Mouse (Mus musculus): ENCODE measurements around the gene Dnase1l2. TPM values are rescaled to one million over a fixed set of nuclear protein-coding genes. Genes with fewer than 3 reads are reported as not detected.
"Not testable (repeated sequence)": the region's sequence is repeated elsewhere in the genome, so short reads cannot be mapped to it uniquely, and the experiment has no call there.

Gene Dnase1l2
- polyA plus RNA-seq, 1 experiment: 62.9 TPM

DNA sequence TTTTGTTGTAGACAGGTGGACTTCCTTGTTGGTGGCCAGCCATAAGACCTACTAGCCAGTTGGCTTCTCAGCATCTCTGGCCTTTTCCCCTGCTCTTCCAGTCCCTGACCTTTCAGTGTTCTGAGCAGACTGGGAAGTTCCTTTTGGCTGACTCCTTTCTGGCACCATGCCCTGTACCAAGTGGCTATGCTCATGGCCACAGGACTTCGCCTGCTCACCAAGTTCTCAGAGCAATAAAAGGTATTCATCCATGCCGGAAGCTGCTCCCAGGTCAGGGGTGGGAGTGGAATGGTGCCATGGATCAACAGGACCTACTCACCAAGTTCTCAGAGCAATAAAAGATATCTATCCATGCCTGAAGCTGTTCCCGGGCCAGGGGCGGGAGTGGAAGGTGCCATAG lies 29.6 kb upstream of the Dnase1l2 start:
- no peak for DNase-seq (ENCODE audit: low spot score)

DNA sequence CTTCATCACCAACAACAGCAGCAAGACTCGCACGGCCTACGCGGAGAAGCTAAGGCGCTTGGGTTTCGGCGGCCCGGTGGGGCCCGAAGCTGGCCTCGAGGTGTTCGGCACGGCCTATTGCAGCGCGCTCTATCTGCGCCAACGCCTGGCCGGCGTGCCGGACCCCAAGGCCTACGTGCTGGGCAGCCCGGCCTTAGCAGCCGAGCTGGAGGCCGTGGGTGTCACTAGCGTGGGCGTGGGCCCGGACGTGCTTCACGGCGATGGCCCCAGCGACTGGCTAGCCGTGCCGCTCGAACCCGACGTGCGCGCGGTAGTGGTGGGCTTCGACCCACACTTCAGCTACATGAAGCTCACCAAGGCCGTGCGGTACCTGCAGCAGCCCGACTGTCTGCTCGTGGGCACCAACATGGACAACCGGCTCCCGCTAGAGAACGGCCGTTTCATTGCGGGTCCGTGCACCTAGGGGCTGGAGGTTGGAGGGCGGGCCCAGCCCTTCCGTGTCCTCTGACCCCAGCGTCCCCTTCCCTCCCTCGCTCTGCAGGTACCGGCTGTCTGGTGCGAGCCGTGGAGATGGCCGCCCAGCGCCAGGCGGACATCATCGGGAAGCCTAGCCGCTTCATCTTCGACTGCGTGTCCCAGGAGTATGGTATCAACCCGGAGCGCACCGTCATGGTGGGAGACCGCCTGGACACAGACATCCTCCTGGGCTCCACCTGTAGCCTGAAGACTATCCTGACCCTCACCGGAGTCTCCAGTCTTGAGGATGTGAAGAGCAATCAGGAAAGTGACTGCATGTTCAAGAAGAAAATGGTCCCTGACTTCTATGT lies 28.0 kb upstream of the Dnase1l2 start:
- DNase-seq (ENCODE audit: low spot score): no peak

DNA sequence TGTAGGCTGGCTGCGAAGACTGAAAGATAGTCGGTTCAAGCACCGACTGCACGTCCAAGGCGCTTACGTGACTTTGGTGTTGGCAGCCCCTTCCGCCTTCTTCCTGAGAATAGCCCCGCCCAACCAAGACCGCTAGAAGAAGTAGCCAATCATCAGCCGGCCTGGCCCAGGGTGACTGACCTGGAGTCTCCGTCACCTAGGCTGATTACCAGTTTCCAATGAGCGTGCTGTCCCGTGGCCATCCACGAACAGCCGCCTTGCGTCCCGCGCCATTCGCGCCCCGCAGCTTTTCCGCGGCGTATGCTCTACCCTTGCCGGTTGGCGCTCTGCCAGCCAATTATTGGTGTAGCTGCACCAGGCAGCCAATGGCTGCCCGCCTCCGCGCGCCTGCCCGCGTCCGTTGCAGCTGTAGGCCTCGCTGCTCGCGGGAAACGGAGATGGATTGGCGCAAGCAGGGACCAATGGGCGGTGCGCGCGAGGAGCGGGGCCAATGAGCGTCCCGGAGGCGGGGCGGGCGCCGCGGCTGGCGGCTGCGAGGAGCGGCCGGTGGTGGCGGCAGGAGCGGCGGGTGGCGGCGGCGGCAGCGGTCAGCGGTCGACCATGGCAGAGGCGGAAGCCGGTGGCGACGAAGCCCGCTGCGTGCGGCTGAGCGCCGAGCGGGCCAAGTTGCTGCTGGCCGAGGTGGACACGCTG lies 27.2 kb upstream of the Dnase1l2 start, which contains the start of the genes E4f1 and Pgp:
E4f1 (minus strand) TSS at position 404 of the 693 bp plus-strand sequence.
Pgp (plus strand) TSS at position 483 of the 693 bp plus-strand sequence.
- DNase-seq (ENCODE audit: low spot score): peak; percentile 99

DNA sequence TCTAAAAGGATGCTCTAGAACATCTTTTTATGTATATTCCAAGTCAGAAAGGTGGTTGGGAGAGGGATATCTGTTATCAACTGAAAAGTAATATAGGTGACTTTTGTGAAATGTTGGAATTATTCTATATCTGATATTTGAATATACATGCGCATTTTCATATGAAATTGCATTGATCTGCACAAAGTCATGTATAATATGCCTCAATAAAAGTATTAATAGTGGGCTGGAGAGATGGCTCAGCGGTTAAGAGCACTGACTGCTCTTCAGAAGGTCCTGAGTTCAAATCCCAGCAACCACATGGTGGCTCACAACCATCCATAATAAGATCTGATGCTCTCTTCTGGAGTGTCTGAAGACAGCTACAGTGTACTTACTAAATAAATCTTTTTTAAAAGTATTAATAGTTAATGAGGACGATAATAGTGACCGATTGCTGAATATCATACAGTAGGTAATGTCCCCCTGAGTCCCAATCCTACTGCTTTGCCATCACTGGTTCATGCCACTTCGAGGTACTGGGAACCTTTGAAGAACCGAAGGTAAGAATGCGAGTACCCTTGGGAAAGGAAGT lies 26.5 kb upstream of the Dnase1l2 start:
- no peak for DNase-seq (ENCODE audit: low spot score)

DNA sequence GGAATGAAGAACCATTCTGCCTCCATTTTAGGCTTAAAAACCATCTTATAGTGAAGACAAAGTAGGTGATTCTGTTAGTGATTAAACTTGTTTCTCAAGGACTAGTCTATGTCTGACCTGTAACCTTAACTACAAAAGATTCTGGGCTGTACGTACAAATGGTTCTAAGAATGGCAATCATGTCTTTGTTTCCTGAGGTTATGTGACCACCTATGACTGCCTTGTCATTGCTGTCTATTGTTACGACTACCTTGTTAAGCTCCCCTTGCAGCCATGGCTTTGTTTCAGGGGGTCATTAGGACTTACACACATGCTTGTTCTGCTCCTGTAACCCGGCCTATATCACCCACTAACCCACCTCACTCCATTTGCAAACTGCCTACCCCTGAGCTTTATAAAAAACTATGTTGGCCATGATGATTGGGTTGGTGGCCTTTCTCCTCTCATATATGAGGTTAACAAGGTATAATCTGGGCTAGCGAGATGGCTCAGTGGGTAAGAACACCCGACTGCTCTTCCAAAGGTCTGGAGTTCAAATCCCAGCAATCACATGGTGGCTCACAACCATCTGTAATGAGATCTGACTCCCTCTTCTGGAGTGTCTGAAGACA lies 25.8 kb upstream of the Dnase1l2 start:
- no peak for DNase-seq (ENCODE audit: low spot score)

DNA sequence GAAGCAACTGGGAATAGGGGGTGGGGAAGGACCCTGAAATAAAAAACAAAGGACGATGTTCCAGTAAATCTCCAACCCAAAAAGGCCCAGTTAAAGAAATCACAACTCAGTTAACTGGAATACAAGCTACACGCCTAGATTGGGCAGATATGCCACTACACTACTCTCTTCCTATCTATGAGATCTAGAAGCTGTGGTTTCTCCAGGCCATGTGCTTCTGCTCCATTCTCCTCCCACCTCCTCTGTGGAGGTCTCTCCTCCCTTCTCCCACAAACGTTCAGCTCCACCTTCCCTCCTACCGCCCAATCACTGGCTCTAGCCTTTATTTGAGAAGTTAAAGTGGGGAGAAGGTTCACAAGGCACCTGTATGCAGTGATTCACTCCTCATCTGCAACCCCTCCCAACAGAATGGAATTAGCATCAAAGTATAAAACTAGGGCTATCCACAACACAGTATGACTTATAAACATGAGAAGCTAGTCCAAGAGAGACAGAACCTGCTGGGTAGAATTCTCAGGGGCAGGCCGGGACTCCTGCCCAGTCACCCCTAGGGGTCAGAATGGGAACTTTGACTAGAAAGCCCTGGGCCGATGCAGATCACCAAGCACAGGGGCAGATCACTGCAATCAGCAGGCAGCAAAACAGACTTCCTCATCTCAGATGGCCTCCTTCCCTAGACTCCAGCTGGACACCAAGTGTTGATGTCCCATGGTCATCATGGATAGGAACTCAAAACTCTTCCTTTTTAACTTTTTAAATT lies 20.6 kb upstream of the Dnase1l2 start:
- no peak for DNase-seq (ENCODE audit: low spot score)

DNA sequence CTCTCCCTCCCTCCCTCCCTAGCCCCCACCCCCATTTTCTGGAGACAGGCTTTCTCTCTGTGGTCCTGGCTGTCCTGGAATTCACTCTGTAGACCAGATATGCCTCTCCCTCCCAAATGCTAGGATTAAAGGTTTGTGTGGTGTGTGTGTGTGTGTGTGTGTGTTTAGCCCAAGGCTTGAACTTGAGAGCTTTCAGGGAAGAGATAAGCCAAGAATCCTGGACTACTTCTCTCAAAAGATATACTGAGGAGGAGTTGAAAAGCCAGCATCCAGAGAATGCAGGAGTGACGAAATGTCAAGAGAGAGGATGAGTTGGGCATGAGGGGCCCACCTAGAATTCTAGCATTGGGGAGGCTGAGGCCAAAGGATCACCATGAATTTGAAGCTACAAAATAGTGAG lies 20.0 kb upstream of the Dnase1l2 start:
- no peak for DNase-seq (ENCODE audit: low spot score)

DNA sequence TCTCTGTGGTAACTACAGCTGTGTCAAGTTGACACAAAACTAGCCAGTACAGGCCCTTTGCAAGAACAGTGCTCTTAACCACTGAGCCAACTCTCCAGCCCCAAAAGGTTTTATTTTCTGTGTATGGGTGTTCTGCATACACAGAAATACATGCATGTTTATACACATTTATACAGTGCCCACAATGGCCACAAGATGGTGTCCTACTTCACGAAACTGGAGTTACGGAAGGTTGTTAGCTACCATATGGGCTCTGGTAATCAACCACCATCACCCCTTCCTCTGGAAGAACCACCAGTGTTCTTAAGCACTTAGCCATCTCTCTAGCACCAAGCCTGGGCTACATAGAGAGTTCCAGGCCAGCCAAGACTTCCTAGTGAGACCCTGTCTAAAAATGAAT lies 18.7 kb upstream of the Dnase1l2 start:
- no peak for DNase-seq (ENCODE audit: low spot score)

DNA sequence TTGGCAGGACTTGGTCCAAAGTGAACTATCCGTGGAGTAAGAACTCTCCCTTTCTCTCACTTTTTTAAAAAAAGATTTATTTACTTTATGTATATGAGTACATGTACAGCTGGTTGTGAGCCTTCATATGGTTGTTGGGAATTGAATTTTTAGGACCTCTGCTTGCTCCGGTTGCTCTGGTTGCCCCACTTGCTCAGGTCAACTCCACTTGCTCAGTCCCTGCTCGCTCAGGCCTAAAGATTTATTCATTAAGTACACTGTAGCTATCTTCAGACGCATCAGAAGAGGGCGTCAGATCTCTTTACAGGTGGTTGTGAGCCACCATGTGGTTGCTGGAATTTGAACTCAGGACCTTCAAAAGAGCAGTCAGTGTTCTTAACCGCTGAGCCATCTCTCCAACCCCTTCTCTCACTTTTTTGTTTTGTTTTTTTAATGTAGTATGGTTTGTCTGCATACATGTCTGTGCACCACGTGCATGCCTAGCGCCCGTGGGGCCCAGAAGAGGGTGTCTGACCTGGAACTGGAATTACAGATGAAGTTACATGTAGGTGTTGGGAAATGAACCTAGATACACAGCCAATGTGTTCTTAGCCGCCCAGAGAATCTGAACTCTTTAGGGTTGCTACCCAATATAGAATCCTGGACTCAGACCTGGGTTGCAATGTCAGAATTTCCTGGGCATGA lies 12.8 kb upstream of the Dnase1l2 start:
- not testable (repeated sequence) for DNase-seq (ENCODE audit: low spot score)

DNA sequence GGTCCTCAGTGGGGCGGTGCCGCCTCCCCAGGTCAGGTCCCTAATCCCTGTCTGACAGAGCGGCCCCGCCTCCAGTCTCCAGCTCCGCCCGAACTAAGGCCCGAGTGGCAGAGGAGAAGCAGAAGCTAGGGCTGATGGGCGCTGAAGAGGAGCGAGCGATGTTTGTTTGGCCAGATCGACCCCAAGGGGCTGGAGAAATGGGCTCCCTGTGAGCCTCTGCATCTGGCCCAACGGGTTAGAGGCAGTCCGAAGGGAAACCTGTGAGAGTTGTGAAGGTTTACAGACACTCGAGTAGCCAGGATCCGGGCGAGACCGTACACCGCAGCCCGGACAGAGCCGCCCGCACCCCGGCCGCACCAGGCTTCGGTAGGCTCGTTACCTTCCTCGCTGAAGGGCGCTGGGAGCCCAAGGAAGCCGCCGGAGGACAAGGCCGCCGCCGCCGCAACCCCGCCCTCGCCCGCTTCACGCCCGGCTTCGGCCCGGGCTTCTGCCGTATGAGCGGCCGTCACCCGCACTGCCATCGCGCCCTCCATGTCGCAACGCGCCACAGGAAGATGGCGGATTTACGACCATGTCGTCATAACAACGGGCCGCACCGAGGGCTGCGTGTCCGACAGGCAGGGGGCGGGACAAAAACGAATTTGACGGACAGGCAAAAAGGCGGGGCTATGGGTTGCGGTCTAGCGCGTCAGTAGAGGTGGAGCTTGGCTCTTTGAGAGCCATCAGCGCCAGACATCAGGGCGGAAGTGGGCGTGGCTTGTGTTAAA lies 12.0 kb upstream of the Dnase1l2 start:
- peak; percentile 92 for DNase-seq (ENCODE audit: low spot score)

DNA sequence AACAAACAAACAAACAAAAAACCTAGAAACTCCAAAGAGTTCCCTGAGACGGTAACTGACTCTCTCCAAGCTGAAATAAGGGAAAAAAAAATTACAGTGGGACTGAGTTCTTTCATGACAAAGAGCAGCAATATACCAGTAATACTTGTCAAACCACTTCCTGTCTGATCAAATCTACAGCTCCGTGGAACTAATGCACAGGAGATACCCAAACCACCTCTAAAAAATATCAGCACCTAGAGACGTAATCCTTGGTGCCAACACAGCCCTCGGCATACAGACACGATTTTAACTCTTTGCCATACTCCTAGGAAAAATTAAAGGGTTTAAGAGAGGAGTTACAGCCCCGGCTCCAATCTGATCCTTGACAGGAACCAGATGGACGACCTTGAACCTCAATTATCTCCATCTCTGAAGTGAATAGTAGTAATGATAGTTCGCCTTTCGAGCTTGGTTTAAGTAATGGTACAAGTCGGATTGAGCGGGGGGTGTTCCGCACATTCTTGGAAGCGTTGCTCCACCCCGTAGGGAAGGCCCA lies 11.4 kb upstream of the Dnase1l2 start:
- DNase-seq (ENCODE audit: low spot score): no peak

DNA sequence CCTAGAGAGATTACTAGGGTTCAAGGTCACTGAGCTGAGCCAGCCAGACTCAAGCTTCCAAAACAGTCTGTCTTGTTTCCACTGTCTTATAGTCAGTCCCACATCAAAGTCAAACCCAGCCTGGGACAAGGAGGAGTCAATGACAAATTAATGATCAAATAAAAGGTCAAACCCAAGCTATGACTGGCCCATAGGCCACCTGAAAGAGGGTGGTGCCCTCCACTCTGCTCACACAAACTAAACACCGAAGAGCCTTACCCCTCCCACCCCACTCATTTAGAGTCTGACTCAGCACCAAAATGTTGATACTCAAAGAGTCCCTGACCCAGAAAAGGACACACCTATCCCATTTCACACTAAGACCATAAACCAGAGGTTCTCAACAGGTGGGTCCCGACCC lies 10.5 kb upstream of the Dnase1l2 start:
- no peak for DNase-seq (ENCODE audit: low spot score)

DNA sequence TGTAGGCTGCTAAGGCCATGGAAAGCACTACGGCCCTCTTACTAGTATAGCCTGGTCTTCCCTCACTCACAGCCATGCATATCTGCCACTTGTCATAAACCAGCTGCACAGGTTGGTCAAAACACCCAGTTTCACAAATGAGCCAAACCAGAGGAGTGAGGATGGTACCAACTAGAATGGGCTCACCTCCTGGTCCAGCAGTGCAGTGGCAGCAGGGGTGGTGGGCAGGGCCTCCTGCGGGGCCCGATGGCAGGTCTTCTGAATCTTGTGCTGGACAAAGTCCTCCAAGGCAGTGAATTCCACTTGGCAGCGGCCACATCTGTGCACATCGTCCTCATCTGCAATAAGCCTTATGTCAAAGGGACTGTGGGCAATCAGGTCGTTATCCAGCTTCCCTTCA lies 8.3 kb upstream of the Dnase1l2 start:
- no peak for DNase-seq (ENCODE audit: low spot score)

DNA sequence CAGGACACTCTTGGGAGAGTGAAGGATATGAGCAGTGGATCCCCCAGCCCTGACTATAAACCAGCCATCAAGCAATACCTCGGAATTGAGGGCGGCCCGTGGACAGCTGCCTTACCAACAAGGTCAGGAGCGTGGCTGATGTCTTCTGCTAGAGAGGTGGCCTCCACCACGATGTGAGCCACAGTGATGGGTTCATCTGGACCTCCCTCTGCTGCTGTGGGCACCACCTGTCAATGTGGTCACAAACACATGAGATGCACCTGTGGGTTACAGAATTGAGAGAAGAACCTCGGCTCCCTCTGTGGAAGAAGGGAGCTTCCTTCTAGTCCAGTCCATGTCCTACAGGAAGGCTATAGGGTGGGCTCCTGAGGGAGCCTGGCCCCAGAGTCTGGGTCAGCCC lies 6.6 kb upstream of the Dnase1l2 start:
- DNase-seq (ENCODE audit: low spot score): no peak

DNA sequence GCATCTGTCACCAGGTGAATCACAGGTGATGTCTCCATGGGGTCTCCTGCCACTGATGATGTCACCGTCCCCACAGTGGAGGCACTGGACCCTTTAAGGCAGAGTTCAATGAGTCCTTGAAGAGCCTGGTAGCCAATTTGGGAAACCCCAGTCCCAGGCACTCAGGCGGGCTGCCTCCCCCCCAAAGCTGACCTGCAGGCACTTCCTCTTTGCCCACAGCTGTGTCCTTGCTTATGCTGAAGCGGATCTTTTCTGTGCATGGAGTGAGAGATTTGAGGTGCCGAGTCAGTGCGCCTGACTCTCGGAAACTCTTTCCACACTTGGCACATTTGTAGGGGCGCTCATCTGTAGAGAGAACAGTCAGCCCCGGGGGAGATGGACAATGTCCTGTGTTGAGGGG lies 3.7 kb upstream of the Dnase1l2 start:
- DNase-seq (ENCODE audit: low spot score): no peak

DNA sequence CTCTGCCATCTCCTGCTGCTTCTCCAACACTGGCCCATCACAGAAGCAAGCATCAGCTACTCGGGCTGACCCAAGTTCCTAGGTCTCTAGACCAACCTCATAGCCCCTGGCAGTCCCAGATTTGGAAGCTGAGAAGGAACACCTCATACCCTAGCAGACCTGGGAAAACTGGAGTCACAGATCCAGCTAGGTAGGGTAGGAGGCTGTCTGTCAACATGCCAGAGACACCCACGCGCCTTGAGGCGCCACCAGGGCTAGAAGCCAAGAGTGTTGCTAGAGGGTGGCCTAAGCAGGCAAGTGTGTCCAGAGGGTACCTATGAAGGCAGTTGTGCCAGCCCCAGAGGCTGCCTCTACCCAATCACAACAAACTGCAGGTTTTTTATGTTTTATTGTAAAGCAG lies 504 bp upstream of the Dnase1l2 start:
- DNase-seq (ENCODE audit: low spot score): peak; percentile 44

DNA sequence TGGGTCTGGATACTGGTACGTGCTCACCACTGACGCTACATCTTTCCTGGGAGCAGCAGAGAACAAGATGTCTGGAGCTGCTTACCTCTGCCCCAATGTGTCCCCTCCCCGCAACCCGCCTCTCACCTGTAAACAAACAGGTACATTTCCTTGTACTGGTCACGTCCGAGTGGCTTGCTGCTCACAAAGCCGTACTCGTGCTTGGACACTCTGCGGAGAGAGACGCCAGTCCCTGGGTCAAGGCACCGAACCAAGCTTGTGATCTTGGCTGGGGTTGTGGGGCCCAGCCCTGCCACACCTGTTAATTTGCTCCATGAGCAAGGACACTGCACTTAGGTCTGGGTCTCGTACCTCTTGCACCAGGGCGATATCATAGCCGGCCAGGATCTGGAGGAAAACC lies 798 bp downstream of the Dnase1l2 start:
- peak; percentile 49 for DNase-seq (ENCODE audit: low spot score)

DNA sequence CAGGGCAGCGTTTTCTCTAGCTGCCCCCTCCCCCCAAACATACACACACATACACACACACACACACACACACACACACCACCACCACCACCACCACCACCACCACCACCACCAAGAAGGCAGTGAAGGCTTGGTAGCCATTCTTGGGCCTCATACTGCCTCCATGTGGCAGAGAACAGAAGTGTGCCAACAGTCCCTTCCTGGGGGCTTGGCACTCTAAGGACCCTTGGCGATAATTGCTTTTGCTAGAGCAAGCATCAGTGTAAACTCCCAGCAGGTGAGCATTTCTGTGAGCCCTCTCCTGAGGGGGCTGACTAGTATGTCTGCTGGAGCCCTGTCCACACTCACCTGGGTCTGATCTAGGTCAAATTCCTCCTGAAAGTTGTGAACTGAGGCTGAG lies 1.8 kb downstream of the Dnase1l2 start:
- no peak for DNase-seq (ENCODE audit: low spot score)

DNA sequence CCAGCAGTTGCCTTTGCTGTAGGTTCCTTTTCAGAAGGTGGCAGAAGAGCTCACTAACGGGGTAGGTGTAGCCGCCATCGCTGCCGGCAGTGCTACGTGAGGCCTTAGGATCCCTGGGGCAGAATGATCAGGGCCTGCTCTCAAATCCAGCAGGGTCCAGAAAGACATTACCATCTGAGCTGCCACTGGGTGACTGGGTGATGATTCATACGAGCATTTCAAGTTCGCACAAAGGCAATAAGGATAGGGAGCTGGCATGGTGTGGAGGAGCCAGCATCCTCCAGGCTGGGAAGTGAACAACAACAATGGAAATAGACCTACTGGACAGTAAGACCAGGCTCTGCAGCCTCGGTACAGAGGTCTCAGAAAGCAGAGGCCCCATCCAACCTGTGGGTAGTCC lies 2.5 kb downstream of the Dnase1l2 start:
- peak; percentile 29 for DNase-seq (ENCODE audit: low spot score)

DNA sequence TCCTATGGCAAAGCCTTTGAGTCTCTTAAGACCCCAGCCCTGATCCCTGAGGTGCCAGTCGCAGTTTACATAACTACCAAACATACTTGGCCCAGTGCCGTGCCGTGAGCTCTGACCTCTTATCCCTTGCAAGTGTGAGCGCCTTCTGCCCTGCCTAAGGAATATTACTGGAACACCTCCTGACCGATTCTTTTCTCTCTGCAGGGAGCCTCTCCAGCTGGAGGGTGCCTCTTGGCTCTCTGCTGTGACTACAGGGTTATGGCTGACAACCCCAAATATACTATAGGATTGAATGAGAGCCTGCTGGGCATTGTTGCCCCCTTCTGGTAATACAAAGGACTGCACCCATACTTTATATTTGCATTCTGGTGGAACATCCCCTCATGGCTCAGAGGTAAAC lies 5.9 kb downstream of the Dnase1l2 start:
- no peak for DNase-seq (ENCODE audit: low spot score)

Data from urinary bladder, adult 2 months (tissue).